ENCODE assay signal across 8 mouse cellular contexts in genomic region chr4:136283783-136284182, GRCm38 (mm10). TPM values are rescaled to one million over a fixed set of nuclear protein-coding genes. Genes with fewer than 3 reads are reported as not detected.
A peak's percentile ranks its signal among the peaks of the same experiment; 100 is the strongest.
DNase-seq lines count a peak whose midpoint lies in the region; ATAC-seq and TF ChIP-seq lines count a peak whose summit lies in the region.

No protein-coding gene starts in this region.

- H3K27me3 ChIP-seq in lung, postnatal 0 days (replicated peaks; ENCODE audit: insufficient read depth, low read length) = no peaks in the 10 kb centered on the region
- no peaks in the 10 kb centered on the region for H3K27me3 ChIP-seq in hindbrain, postnatal 0 days (ENCODE audit: insufficient read depth, low read length)
- no peaks in the 10 kb centered on the region for H3K27me3 ChIP-seq in stomach, embryonic 15.5 days (replicated peaks)

- no peak for ATAC-seq in cerebellum, adult (ENCODE audit: insufficient number of reproducible peaks, low FRiP score, low TSS enrichment)
- ATAC-seq in lung, postnatal 0 days = no peak
- peak; percentile 19; the same call in 1 of the 2 replicates for ATAC-seq in hindbrain, postnatal 0 days
- ATAC-seq in stomach, embryonic 15.5 days (ENCODE audit: insufficient read depth, low FRiP score, low read depth) = no peak
- no peak for ATAC-seq in erythroid progenitor cell, adult 5-6 weeks (replicated peaks; ENCODE audit: low FRiP score, poor library complexity, severe bottlenecking)

- H3K36me3 ChIP-seq in lung, postnatal 0 days (ENCODE audit: insufficient read depth, low read length) = peaks cover 12% of the 10 kb centered on the region; the same call in 1 of the 2 replicates
- peaks cover 4% of the 10 kb centered on the region; the same call in 1 of the 2 replicates for H3K36me3 ChIP-seq in hindbrain, postnatal 0 days (ENCODE audit: insufficient read depth, low read length)
- peaks cover 13% of the 10 kb centered on the region for H3K36me3 ChIP-seq in stomach, embryonic 15.5 days

- peaks cover 9% of the 10 kb centered on the region; the same call in 1 of the 2 replicates for H3K4me1 ChIP-seq in lung, postnatal 0 days (ENCODE audit: insufficient read depth, low read depth, low read length)
- H3K4me1 ChIP-seq in hindbrain, postnatal 0 days (ENCODE audit: insufficient read depth, low read length) = peaks cover 22% of the 10 kb centered on the region
- peaks cover 27% of the 10 kb centered on the region for H3K4me1 ChIP-seq in stomach, embryonic 15.5 days

- H3K4me2 ChIP-seq in lung, postnatal 0 days (replicated peaks; ENCODE audit: low read depth, low read length) = peak overlapping the region; percentile 76; the same call in 1 of the 2 replicates
- H3K4me2 ChIP-seq in hindbrain, postnatal 0 days (ENCODE audit: low read depth, low read length) = peak overlapping the region; percentile 73; the same call in 1 of the 2 replicates
- H3K4me2 ChIP-seq in stomach, embryonic 15.5 days = peak overlapping the region; percentile 84

- WGBS in lung, postnatal 0 days = 23% methylated on average over 2 of the region's 2 CpGs
- WGBS in hindbrain, postnatal 0 days = 13% methylated on average over 2 of the region's 2 CpGs
- 43% methylated on average over 2 of the region's 2 CpGs for WGBS in stomach, embryonic 15.5 days

- peak overlapping the region; percentile 95 for H3K27ac ChIP-seq in lung, postnatal 0 days (ENCODE audit: low read length)
- peak overlapping the region; percentile 94 for H3K27ac ChIP-seq in hindbrain, postnatal 0 days
- peak overlapping the region; percentile 96 for H3K27ac ChIP-seq in stomach, embryonic 15.5 days

- TF ChIP-seq EP300 in lung, postnatal 0 days (IDR thresholded peaks at IDR 0.05) = no peak

- no peak overlapping the region for H3K9ac ChIP-seq in lung, postnatal 0 days (replicated peaks; ENCODE audit: low read depth)
- H3K9ac ChIP-seq in hindbrain, postnatal 0 days (replicated peaks; ENCODE audit: low read length) = no peak overlapping the region; the same call in 1 of the 2 replicates
- no peak overlapping the region for H3K9ac ChIP-seq in stomach, embryonic 15.5 days

- H3K4me3 ChIP-seq in lung, postnatal 0 days (ENCODE audit: low read depth, low read length) = no peak overlapping the region
- no peak overlapping the region for H3K4me3 ChIP-seq in hindbrain, postnatal 0 days (ENCODE audit: low read length)
- no peak overlapping the region for H3K4me3 ChIP-seq in stomach, embryonic 15.5 days (replicated peaks)

- no peaks in the 10 kb centered on the region for H3K9me3 ChIP-seq in lung, postnatal 0 days (ENCODE audit: low read length)
- no peaks in the 10 kb centered on the region for H3K9me3 ChIP-seq in hindbrain, postnatal 0 days (ENCODE audit: low read length)
- no peaks in the 10 kb centered on the region for H3K9me3 ChIP-seq in stomach, embryonic 15.5 days

- peak; percentile 30 for DNase-seq in cerebellum, adult 9-11 months
- no peak for DNase-seq in lung, postnatal 0 days (ENCODE audit: low spot score)
- DNase-seq in lung, postnatal 36 days = no peak
- DNase-seq in hindbrain, postnatal 0 days (ENCODE audit: low spot score) = peak; percentile 59
- no peak for DNase-seq in spleen, postnatal 14 days (ENCODE audit: low spot score in 2 of 2)

- no peak for TF ChIP-seq CTCF in lung, postnatal 0 days (IDR thresholded peaks at IDR 0.05)
- TF ChIP-seq CTCF in hindbrain, postnatal 0 days (IDR thresholded peaks at IDR 0.05; ENCODE audit: low read depth) = no peak

RNA-seq across cellular contexts. Expression of gene Zfp46, which starts 0.7 kb away (rescaled TPM):
- 18.4 and 21.0 TPM in 2 replicates for polyA plus RNA-seq in lung, postnatal 0 days (2015; fragmentation: Nextera tagmentation; extraction: Ambion mirVana)
- total RNA-seq in hindbrain, postnatal 0 days (2014; rRNA removed) = 53.4 and 61.5 TPM in 2 replicates
- polyA plus RNA-seq in hindbrain, postnatal 0 days (2015; fragmentation: Nextera tagmentation; extraction: Ambion mirVana) = 22.4 and 22.6 TPM in 2 replicates
- polyA plus RNA-seq in stomach, embryonic 15.5 days (2015; fragmentation: Nextera tagmentation; extraction: Ambion mirVana) = 20.3 and 21.0 TPM in 2 replicates
- 1.7 and 2.9 TPM in 2 replicates for total RNA-seq in erythroid progenitor cell, adult 5-6 weeks (2015; ENCODE audit: low replicate concordance)
- 1.4 and 10.8 TPM in 2 replicates for total RNA-seq in erythroid progenitor cell, adult 5-6 weeks (2017; ENCODE audit: low replicate concordance)

RNA-seq across cellular contexts. Expression of gene Hnrnpr, which starts 27.0 kb away (rescaled TPM):
- polyA plus RNA-seq in lung, postnatal 0 days (2015; fragmentation: Nextera tagmentation; extraction: Ambion mirVana) = 82.2 and 82.9 TPM in 2 replicates
- 66.4 and 69.0 TPM in 2 replicates for total RNA-seq in hindbrain, postnatal 0 days (2014; rRNA removed)
- polyA plus RNA-seq in hindbrain, postnatal 0 days (2015; fragmentation: Nextera tagmentation; extraction: Ambion mirVana) = 154 and 159 TPM in 2 replicates
- polyA plus RNA-seq in stomach, embryonic 15.5 days (2015; fragmentation: Nextera tagmentation; extraction: Ambion mirVana) = 143 and 149 TPM in 2 replicates
- 92.6 and 104 TPM in 2 replicates for total RNA-seq in erythroid progenitor cell, adult 5-6 weeks (2015; ENCODE audit: low replicate concordance)
- total RNA-seq in erythroid progenitor cell, adult 5-6 weeks (2017; ENCODE audit: low replicate concordance) = 188 and 198 TPM in 2 replicates

RNA-seq across cellular contexts. Expression of gene Tcea3, which starts 36.3 kb away (rescaled TPM):
- polyA plus RNA-seq in lung, postnatal 0 days (2015; fragmentation: Nextera tagmentation; extraction: Ambion mirVana) = 26.8 and 29.1 TPM in 2 replicates
- total RNA-seq in hindbrain, postnatal 0 days (2014; rRNA removed) = 2.2 TPM in 1 of 2 replicates, not detected in the other
- polyA plus RNA-seq in hindbrain, postnatal 0 days (2015; fragmentation: Nextera tagmentation; extraction: Ambion mirVana) = 2.7 and 3.3 TPM in 2 replicates
- 18.9 and 20.8 TPM in 2 replicates for polyA plus RNA-seq in stomach, embryonic 15.5 days (2015; fragmentation: Nextera tagmentation; extraction: Ambion mirVana)
- total RNA-seq in erythroid progenitor cell, adult 5-6 weeks (2015; ENCODE audit: low replicate concordance) = 1.3 and 2.5 TPM in 2 replicates
- total RNA-seq in erythroid progenitor cell, adult 5-6 weeks (2017; ENCODE audit: low replicate concordance) = not detected in 2 replicates

Comparison
In these comparisons a context has a peak if more than half of its experiments do, and no peak if none do; other contexts are left out.
1. DNase-seq: peak in cerebellum, adult 9-11 months (single experiment) and hindbrain, postnatal 0 days (single experiment); none in lung, postnatal 0 days (single experiment), lung, postnatal 36 days (single experiment) and spleen, postnatal 14 days (0 of 2).
2. Peak in every context shown above with its lines, with median percentiles within 50 percentile points of each other: H3K27ac ChIP-seq and H3K4me2 ChIP-seq.